Mouse (Mus musculus): Measurements from ENCODE around the gene Lrp5.

DNA sequence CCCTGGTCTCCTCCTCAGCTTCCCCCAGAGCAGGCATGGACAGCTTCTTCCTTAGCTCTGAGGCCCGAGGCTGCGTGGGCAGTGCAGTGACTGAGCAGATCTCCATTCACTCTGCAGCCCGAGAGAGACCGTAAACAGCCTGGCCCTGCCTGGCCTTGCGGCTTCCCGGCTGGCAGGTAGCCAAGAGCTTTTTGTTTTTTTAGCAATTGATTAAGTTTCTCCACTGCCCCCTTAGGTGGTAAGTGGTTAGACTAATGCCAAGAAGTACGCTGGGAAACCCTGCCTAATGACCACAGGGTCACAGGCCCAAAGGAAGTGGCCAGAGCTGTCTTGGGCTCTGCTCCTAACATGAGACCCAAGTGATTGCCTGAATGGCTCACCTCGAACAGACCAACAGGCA, 47.7 kb downstream of the Lrp5 start:
- TF ChIP-seq USF2 (IDR thresholded peaks at IDR 0.05; ENCODE audit: borderline replicate concordance in 1 of 2, insufficient read depth in 1 of 2, low read depth in 1 of 2, low read length in 2 of 2) (no peak), CTCF (IDR thresholded peaks at IDR 0.05 in 2 of 3, conservative IDR thresholded peaks at IDR 0.05 in 1 of 3; ENCODE audit: control insufficient read depth in 1 of 3, insufficient read depth in 1 of 3, low read depth in 2 of 3, low read length in 3 of 3, poor library complexity in 1 of 3, severe bottlenecking in 1 of 3) (no peak), MAX (IDR thresholded peaks at IDR 0.05; ENCODE audit: low read length) (no peak), TCF12 (IDR thresholded peaks at IDR 0.05; ENCODE audit: low read depth, low read length) (no peak), ELF1 (IDR thresholded peaks at IDR 0.05; ENCODE audit: low read depth, low read length) (no peak), EP300 (IDR thresholded peaks at IDR 0.05; ENCODE audit: low read depth in 1 of 2, low read length in 2 of 2) (no peak), GATA1 (IDR thresholded peaks at IDR 0.05; ENCODE audit: low read depth, low read length) (no peak), POLR2A (IDR thresholded peaks at IDR 0.05; ENCODE audit: control insufficient read depth in 1 of 2, insufficient read depth in 1 of 2, low read depth in 1 of 2, low read length in 2 of 2, poor library complexity in 1 of 2) (no peak)

All from MEL (cell line).